Mouse (Mus musculus) kidney, embryonic 14.5 days (tissue): ENCODE measurements around the gene Cd22. TPM values are rescaled to one million over a fixed set of nuclear protein-coding genes. Genes with fewer than 3 reads are reported as not detected.
"Not testable (repeated sequence)": the region's sequence is repeated elsewhere in the genome, so short reads cannot be mapped to it uniquely, and the experiment has no call there.

ENCODE experiments used
- ATAC-seq: fragments of 200-750 bp; cut with Nextera tagmentation; 2 replicates; pipeline ENCODE4 v1.8.0; 2017; ENCODE audit warnings: moderate number of reproducible peaks, mild to moderate bottlenecking, moderate TSS enrichment, moderate library complexity; ENCODE audit not compliant: low FRiP score, low TSS enrichment
- H3K27ac ChIP-seq: fragments of 300-500 bp; sonication (generic); 2 replicates; pipeline ENCODE4 v1.5.1; 2014; ENCODE audit warnings: low read depth, mild to moderate bottlenecking, low read length, moderate library complexity, mixed read lengths
- H3K27me3 ChIP-seq: fragments of 300-500 bp; sonication (generic); 2 replicates; pipeline ENCODE4 v1.6.1; 2014; ENCODE audit warnings: mild to moderate bottlenecking, low read length; ENCODE audit not compliant: control insufficient read depth, insufficient read depth
- H3K36me3 ChIP-seq: fragments of 300-500 bp; sonication (generic); 2 replicates; pipeline ENCODE4 v1.6.1; 2014; ENCODE audit warnings: low read length, mixed read lengths; ENCODE audit not compliant: control insufficient read depth, insufficient read depth
- H3K4me1 ChIP-seq: fragments of 300-500 bp; sonication (generic); 2 replicates; pipeline ENCODE4 v1.6.1; 2014; ENCODE audit warnings: low read length, mixed read lengths; ENCODE audit not compliant: control insufficient read depth, insufficient read depth
- H3K4me2 ChIP-seq: fragments of 300-500 bp; sonication (generic); replicated peaks from 2 replicates; pipeline ENCODE4 v1.6.1; 2014; ENCODE audit warnings: low read depth, mild to moderate bottlenecking, low read length
- H3K4me3 ChIP-seq: fragments of 300-500 bp; sonication (generic); 2 replicates; pipeline ENCODE4 v1.5.1; 2014; ENCODE audit warnings: mild to moderate bottlenecking, low read length
- H3K9ac ChIP-seq: fragments of 300-500 bp; sonication (generic); 2 replicates; pipeline ENCODE4 v1.6.1; 2014; ENCODE audit warnings: low read depth, mild to moderate bottlenecking, low read length, moderate library complexity
- H3K9me3 ChIP-seq: fragments of 300-500 bp; sonication (generic); 2 replicates; pipeline ENCODE4 v1.6.1; 2016; ENCODE audit warnings: low read length; ENCODE audit not compliant: control insufficient read depth
- WGBS: fragments of 180-500 bp; shearing (Covaris S2); extraction: QIAGEN DNeasy Blood & Tissue Kit; methylation state at CpG from one replicate; pipeline ENCODE4 v1.1.7; 2014; 5-methylcytosine and 5-hydroxymethylcytosine counted together
- polyA plus RNA-seq: library from polyadenylated mRNA; unstranded; fragments of >200 nt; fragmentation: Nextera tagmentation; extraction: Ambion mirVana; gene quantifications from 2 replicates; pipeline ENCODE4 v1.2.1, GENCODE M21; 2014

The Cd22 gene
- polyA plus RNA-seq, result 0.55 TPM in 1 of 2 replicates, not detected in the other

GRCm38 (mm10) chr7:30880176-30880575 is at the start of gene Cd22:
Gene Cd22 (minus strand): TSS chr7:30880342.
- H3K36me3 ChIP-seq, result no peaks in the 10 kb centered on the region
- 67% methylated on average over 7 of the region's 7 CpGs for WGBS
- no peak for ATAC-seq
- H3K4me2 ChIP-seq, result no peak within 1 kb of the TSS
- no peaks in the 10 kb centered on the region for H3K27me3 ChIP-seq
- H3K4me1 ChIP-seq, result no peaks in the 10 kb centered on the region
- no peak within 1 kb of the TSS for H3K9ac ChIP-seq
- H3K4me3 ChIP-seq, result no peak within 1 kb of the TSS
- H3K9me3 ChIP-seq, result no peaks in the 10 kb centered on the region
- H3K27ac ChIP-seq, result no peak within 1 kb of the TSS

GRCm38 (mm10) chr7:30924581-30924980 is 44.4 kb upstream of the Cd22 start, which contains the start of gene Hamp2:
Gene Hamp2 (minus strand): TSS chr7:30924681.
- ATAC-seq, H3K36me3 ChIP-seq, H3K9me3 ChIP-seq, H3K4me3 ChIP-seq, H3K27ac ChIP-seq, H3K4me2 ChIP-seq, H3K27me3 ChIP-seq, H3K4me1 ChIP-seq, H3K9ac ChIP-seq: not testable (repeated sequence)
- 69% methylated on average over 2 of the region's 2 CpGs for WGBS

GRCm38 (mm10) chr7:30924071-30924470 is 43.9 kb upstream of the Cd22 start:
- Histone ChIP-seq H3K27ac (no peak overlapping the region), H3K4me2 (no peak overlapping the region), H3K4me3 (no peak overlapping the region), H3K9me3 (no peaks in the 10 kb centered on the region), H3K27me3 (no peaks in the 10 kb centered on the region), H3K4me1 (no peaks in the 10 kb centered on the region), H3K9ac (no peak overlapping the region), H3K36me3 (no peaks in the 10 kb centered on the region)
- no peak for ATAC-seq
- WGBS, result 53% methylated on average over 3 of the region's 3 CpGs

GRCm38 (mm10) chr7:30922490-30922889 is 42.3 kb upstream of the Cd22 start:
- 38% methylated on average over 3 of the region's 3 CpGs for WGBS
- not testable (repeated sequence) for H3K9me3 ChIP-seq, H3K4me3 ChIP-seq, H3K27me3 ChIP-seq, H3K27ac ChIP-seq, H3K36me3 ChIP-seq, H3K4me2 ChIP-seq, ATAC-seq, H3K4me1 ChIP-seq, H3K9ac ChIP-seq

- Histone ChIP-seq H3K9ac (no peak overlapping the region), H3K4me3 (no peak overlapping the region), H3K9me3 (no peaks in the 10 kb centered on the region), H3K36me3 (no peaks in the 10 kb centered on the region), H3K27me3 (no peaks in the 10 kb centered on the region), H3K27ac (no peak overlapping the region), H3K4me2 (no peak overlapping the region), H3K4me1 (no peaks in the 10 kb centered on the region)
- no peak for ATAC-seq
- WGBS, result 60% methylated on average over 3 of the region's 3 CpGs
These were observed 40.1 kb upstream of the Cd22 start for GRCm38 (mm10) chr7:30920217-30920616.

GRCm38 (mm10) chr7:30917219-30917618 is 37.1 kb upstream of the Cd22 start:
- H3K36me3 ChIP-seq, result no peaks in the 10 kb centered on the region
- no peak overlapping the region for H3K27ac ChIP-seq
- H3K9me3 ChIP-seq, result no peaks in the 10 kb centered on the region
- H3K27me3 ChIP-seq, result no peaks in the 10 kb centered on the region
- no peaks in the 10 kb centered on the region for H3K4me1 ChIP-seq
- ATAC-seq, result no peak
- no peak overlapping the region for H3K4me2 ChIP-seq
- H3K9ac ChIP-seq, result no peak overlapping the region
- H3K4me3 ChIP-seq, result no peak overlapping the region
- WGBS, result 59% methylated on average over 4 of the region's 4 CpGs

- WGBS, result 34% methylated on average over 6 of the region's 6 CpGs
- Histone ChIP-seq H3K27me3 (no peaks in the 10 kb centered on the region), H3K4me1 (no peaks in the 10 kb centered on the region), H3K27ac (no peak overlapping the region), H3K4me2 (no peak overlapping the region), H3K9me3 (no peaks in the 10 kb centered on the region), H3K36me3 (no peaks in the 10 kb centered on the region), H3K4me3 (no peak overlapping the region), H3K9ac (no peak overlapping the region)
- ATAC-seq, result no peak
These were observed 36.6 kb upstream of the Cd22 start for GRCm38 (mm10) chr7:30916713-30917112.

- Histone ChIP-seq H3K9me3 (no peaks in the 10 kb centered on the region), H3K9ac (no peak within 1 kb of the TSS), H3K27ac (no peak within 1 kb of the TSS), H3K27me3 (no peaks in the 10 kb centered on the region), H3K4me2 (no peak within 1 kb of the TSS), H3K4me1 (no peaks in the 10 kb centered on the region), H3K36me3 (no peaks in the 10 kb centered on the region), H3K4me3 (no peak within 1 kb of the TSS)
- 72% methylated on average over 8 of the region's 8 CpGs for WGBS
- no peak for ATAC-seq
These were observed 34.6 kb upstream of the Cd22 start, which contains the start of gene Mag for GRCm38 (mm10) chr7:30914732-30915131. Gene Mag (minus strand): TSS chr7:30914873.

- Histone ChIP-seq H3K9ac (no peak overlapping the region), H3K27ac (no peak overlapping the region), H3K4me1 (0 out of 2 replicates have a peak, but pooled peaks cover 3% of the 10 kb centered on the region), H3K36me3 (no peaks in the 10 kb centered on the region), H3K4me2 (no peak overlapping the region), H3K4me3 (no peak overlapping the region), H3K27me3 (no peaks in the 10 kb centered on the region), H3K9me3 (no peaks in the 10 kb centered on the region)
- 80% methylated on average over 6 of the region's 6 CpGs for WGBS
- ATAC-seq, result no peak
These were observed 29.6 kb upstream of the Cd22 start for GRCm38 (mm10) chr7:30909773-30910172.
